Mouse (Mus musculus): ENCODE measurements around the gene Lgi1. TPM values are rescaled to one million over a fixed set of nuclear protein-coding genes. Genes with fewer than 3 reads are reported as not detected.

The Lgi1 gene
- polyA plus RNA-seq, 1 experiment from 2014 or later: 0.05 TPM

DNA sequence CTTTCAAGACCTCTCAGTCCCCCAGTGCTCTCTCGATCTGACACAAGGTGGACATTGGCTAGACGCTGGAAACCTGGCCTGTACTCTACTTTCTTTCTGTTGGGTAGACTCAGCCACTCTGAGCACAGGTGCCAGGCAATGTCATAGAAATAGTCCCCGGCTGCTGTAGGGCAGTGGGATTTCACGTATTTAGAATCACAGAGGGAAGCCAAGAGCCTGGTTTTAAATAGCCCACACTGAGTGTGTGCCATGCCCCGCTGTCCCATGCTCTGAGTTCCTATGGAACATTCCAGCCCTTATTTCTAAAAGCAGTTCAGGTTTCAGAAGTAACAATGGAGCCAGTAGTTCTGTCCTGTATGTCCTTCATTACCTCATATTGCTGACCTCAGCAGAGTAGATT is 3.1 kb downstream of the Lgi1 start:
- H3K27me3 ChIP-seq (replicated peaks): peaks cover 33% of the 10 kb centered on the region
- no peaks in the 10 kb centered on the region for H3K4me1 ChIP-seq
- 72% methylated on average over 5 of the region's 5 CpGs for WGBS (ENCODE audit: insufficient replicate concordance)
- no peak overlapping the region for H3K4me2 ChIP-seq
- H3K27ac ChIP-seq: no peak overlapping the region
- no peak overlapping the region for H3K4me3 ChIP-seq
- no peak overlapping the region for H3K9ac ChIP-seq
- no peaks in the 10 kb centered on the region for H3K9me3 ChIP-seq (replicated peaks)
- ATAC-seq: no peak
- H3K36me3 ChIP-seq: no peaks in the 10 kb centered on the region

DNA sequence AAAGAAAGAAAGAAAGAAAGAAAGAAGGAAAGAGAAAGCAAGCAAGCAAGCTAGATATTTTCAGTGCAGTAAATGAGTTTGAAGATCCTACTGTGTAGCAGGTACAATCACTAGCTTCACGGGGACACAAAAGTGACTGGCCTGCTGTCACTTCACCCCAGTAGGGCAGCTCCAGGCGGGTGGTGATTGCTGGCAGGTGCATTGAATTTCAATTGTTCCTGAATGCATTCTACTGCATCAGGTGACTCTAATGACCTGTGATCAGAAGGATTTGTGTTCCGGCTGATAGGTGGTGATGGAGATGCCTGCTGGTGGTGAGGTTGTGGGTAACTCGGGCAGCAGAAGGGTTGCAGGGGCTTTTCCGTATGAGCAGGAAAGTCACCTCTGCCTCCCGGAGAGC is 6.7 kb downstream of the Lgi1 start:
- H3K4me3 ChIP-seq: no peak overlapping the region
- no peak overlapping the region for H3K9ac ChIP-seq
- no peaks in the 10 kb centered on the region for H3K36me3 ChIP-seq
- H3K9me3 ChIP-seq (replicated peaks): no peaks in the 10 kb centered on the region
- no peak overlapping the region for H3K4me2 ChIP-seq
- H3K27me3 ChIP-seq (replicated peaks): 0 out of 2 replicates have a peak, but pooled peaks cover 4% of the 10 kb centered on the region
- no peak for ATAC-seq
- 21% methylated on average over 6 of the region's 6 CpGs for WGBS (ENCODE audit: insufficient replicate concordance)
- no peaks in the 10 kb centered on the region for H3K4me1 ChIP-seq
- no peak overlapping the region for H3K27ac ChIP-seq

DNA sequence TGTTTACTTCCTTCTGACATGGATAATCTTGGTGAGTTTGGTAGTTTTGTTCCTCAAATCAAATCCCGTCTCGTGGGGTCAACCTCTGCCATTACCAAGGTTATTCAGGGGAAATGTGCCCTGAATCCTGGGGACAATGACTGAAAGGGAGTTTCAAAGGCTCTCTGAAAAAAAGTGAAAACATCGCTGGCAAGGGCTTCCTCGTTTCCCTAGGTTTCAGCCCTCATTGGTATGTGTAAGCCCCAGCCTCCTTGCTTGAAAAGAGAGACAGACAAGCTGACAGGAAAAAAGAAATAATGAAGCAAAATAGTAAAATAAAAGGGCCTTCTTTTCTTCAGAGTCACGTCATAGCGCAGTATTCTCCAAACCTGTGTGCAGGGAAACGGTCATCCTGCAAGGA is 9.5 kb downstream of the Lgi1 start:
- H3K4me2 ChIP-seq: no peak overlapping the region
- no peak overlapping the region for H3K9ac ChIP-seq
- H3K27me3 ChIP-seq (replicated peaks): 0 out of 2 replicates have a peak, but pooled peaks cover 4% of the 10 kb centered on the region
- H3K36me3 ChIP-seq: no peaks in the 10 kb centered on the region
- no peak for ATAC-seq
- no peak overlapping the region for H3K4me3 ChIP-seq
- no peaks in the 10 kb centered on the region for H3K9me3 ChIP-seq (replicated peaks)
- WGBS (ENCODE audit: insufficient replicate concordance): 61% methylated on average over 7 of the region's 7 CpGs
- no peak overlapping the region for H3K27ac ChIP-seq
- no peaks in the 10 kb centered on the region for H3K4me1 ChIP-seq

DNA sequence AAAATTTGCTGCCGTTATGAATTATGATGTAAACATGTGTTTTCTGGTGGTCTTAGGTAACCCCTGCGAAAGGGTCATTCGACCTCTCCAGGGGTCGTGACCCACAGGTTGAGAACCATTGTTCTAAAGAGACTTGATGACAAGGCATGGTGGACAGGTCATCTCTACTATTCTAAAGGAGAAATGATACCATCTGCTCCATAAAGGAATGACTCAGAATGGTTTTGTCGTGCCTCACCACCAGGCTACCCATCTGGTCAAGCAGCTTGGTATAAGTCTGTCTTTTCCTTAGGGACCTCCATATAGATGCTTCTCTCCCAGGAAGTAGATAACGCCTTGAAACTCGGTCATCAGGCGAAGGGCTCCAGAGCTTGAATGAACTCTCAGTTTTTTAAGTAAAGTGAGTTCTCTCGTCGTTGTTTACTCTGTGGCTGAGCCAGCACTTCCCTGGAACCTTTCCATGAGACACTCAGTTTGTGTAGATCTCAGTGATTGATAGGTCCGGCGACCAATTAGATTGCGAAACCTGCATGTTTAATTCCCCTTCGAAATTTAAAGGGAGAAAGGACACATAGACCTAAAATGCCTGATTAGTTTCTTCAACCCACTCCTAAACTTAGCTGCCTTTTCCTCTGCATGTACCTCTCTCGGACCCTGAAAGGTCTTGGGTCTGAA is 10.5 kb downstream of the Lgi1 start:
- Histone ChIP-seq H3K4me2 (no peak overlapping the region), H3K4me3 (no peak overlapping the region), H3K4me1 (no peaks in the 10 kb centered on the region), H3K9ac (no peak overlapping the region), H3K36me3 (no peaks in the 10 kb centered on the region), H3K27ac (no peak overlapping the region), H3K27me3 (replicated peaks) (0 out of 2 replicates have a peak, but pooled peaks cover 4% of the 10 kb centered on the region), H3K9me3 (replicated peaks) (no peaks in the 10 kb centered on the region)
- no peak for ATAC-seq
- 71% methylated on average over 15 of the region's 15 CpGs for whole genome bisulfite sequencing (ENCODE audit: insufficient replicate concordance)

DNA sequence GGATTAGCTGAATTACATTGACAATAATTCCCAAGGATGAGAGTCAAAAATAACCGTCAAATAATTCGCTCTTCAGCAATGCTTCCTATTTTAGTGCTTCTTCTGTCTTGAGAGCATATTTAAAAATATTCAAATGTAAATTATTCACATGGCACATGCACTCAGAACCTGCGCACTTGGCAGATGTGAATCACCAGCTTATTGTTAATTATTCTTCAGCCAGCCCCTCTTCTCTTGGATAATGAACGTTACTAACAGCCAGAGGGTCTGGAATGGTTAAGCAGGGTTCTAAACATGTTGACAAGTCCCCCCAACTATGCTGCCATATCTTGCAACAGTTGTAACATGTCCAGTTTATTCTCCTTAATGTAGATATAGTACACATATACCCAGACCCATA is 11.9 kb downstream of the Lgi1 start:
- no peak for ATAC-seq
- no peak overlapping the region for H3K9ac ChIP-seq
- H3K4me2 ChIP-seq: no peak overlapping the region
- H3K4me3 ChIP-seq: no peak overlapping the region
- WGBS (ENCODE audit: insufficient replicate concordance): 77% methylated on average over 4 of the region's 4 CpGs
- no peaks in the 10 kb centered on the region for H3K4me1 ChIP-seq
- no peak overlapping the region for H3K27ac ChIP-seq
- H3K27me3 ChIP-seq (replicated peaks): no peaks in the 10 kb centered on the region
- no peaks in the 10 kb centered on the region for H3K36me3 ChIP-seq
- no peaks in the 10 kb centered on the region for H3K9me3 ChIP-seq (replicated peaks)

DNA sequence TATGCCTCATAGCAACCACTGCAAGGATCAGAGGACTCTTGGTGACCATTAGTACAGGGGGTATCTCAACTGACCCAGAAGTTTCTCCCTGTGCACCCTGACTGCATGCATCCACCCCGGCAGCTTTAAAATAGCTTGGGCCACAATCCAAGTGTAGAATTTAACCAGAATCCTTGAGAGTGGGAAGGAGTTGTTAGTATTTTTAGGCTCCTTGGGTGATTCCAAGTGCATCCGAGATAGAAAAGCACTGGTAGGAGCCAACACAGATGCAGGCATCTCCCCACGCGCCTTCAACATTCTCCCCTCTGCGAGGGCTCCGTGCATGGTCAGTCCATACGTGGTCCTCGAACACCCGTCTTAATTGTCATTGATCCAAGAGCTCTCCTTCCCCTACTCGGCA is 15.9 kb downstream of the Lgi1 start:
- Histone ChIP-seq H3K36me3 (no peaks in the 10 kb centered on the region), H3K9ac (no peak overlapping the region), H3K9me3 (replicated peaks) (no peaks in the 10 kb centered on the region), H3K27me3 (replicated peaks) (no peaks in the 10 kb centered on the region), H3K4me3 (no peak overlapping the region), H3K4me1 (no peaks in the 10 kb centered on the region), H3K4me2 (no peak overlapping the region), H3K27ac (no peak overlapping the region)
- 76% methylated on average over 10 of the region's 10 CpGs for WGBS (ENCODE audit: insufficient replicate concordance)
- ATAC-seq: no peak

DNA sequence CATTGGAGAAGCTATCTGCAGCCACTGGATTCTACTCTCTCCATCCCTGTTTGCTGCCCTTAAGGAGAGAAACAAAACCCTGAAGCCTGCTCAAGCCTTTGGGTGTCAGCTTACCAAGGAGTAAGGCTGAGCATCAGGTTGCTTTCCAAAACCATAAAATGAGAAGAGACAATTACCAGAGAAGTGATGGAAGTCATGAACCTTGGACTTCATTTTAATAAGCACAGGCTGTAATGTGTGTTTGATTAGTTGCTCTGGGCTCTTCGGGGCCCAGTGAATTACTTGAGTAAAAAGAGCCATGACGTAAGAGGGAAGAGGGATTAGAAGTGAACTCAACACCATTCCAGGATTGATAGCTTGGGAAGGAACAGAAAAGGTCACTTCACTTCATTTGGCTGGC is 18.1 kb downstream of the Lgi1 start:
- no peak for ATAC-seq
- Histone ChIP-seq H3K27ac (no peak overlapping the region), H3K4me2 (no peak overlapping the region), H3K27me3 (replicated peaks) (no peaks in the 10 kb centered on the region), H3K4me1 (no peaks in the 10 kb centered on the region), H3K36me3 (no peaks in the 10 kb centered on the region), H3K9ac (no peak overlapping the region), H3K9me3 (replicated peaks) (no peaks in the 10 kb centered on the region), H3K4me3 (no peak overlapping the region)
- WGBS (ENCODE audit: insufficient replicate concordance): 56% methylated on average over 2 of the region's 2 CpGs

DNA sequence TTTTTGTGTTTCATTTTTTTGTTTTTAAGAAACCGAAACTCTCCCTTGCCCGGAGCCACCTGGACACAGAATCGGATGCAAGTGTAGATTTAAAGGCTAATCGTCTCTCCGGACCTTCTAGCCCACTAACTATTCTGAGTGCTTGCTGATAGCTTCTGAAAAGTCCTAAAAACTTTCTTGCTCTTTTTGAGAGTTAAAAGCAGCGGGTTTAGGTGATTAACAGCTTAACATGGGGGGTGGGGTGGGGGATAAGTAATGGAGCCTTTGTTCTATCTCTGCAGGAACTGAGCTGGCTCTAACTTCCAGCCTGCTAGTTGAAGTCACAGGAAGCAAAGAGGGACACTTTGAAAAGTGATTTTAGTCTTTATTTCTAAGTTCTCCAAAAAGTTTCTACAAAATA is 24.2 kb downstream of the Lgi1 start:
- no peaks in the 10 kb centered on the region for H3K9me3 ChIP-seq (replicated peaks)
- no peak overlapping the region for H3K9ac ChIP-seq
- H3K36me3 ChIP-seq: no peaks in the 10 kb centered on the region
- no peak overlapping the region for H3K4me3 ChIP-seq
- ATAC-seq: no peak
- H3K4me2 ChIP-seq: no peak overlapping the region
- 69% methylated on average over 6 of the region's 6 CpGs for whole genome bisulfite sequencing (ENCODE audit: insufficient replicate concordance)
- H3K27me3 ChIP-seq (replicated peaks): no peaks in the 10 kb centered on the region
- no peak overlapping the region for H3K27ac ChIP-seq
- no peaks in the 10 kb centered on the region for H3K4me1 ChIP-seq

DNA sequence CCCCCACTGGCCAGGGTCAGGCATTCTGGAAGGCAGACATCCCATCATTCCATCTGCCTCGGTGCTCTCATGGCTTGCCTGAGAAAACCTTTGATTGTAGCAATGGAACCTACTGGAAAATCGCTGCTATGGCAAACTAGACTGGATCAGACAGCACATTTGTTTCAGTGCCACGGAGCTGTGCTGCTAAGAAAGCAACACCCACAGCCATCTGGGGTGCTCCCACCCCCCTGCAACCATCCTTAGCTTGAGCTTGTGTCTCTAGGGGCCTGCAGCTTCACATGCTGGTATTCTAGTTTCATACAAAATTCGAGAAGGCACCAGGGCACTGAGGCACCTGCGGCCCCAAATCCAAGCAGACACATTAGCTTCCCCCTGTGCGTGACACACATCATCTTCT is 27.1 kb downstream of the Lgi1 start:
- no peaks in the 10 kb centered on the region for H3K9me3 ChIP-seq (replicated peaks)
- no peaks in the 10 kb centered on the region for H3K4me1 ChIP-seq
- H3K4me3 ChIP-seq: no peak overlapping the region
- no peaks in the 10 kb centered on the region for H3K27me3 ChIP-seq (replicated peaks)
- WGBS (ENCODE audit: insufficient replicate concordance): 62% methylated on average over 6 of the region's 6 CpGs
- no peak overlapping the region for H3K9ac ChIP-seq
- no peak overlapping the region for H3K27ac ChIP-seq
- no peak overlapping the region for H3K4me2 ChIP-seq
- ATAC-seq: no peak
- H3K36me3 ChIP-seq: no peaks in the 10 kb centered on the region

DNA sequence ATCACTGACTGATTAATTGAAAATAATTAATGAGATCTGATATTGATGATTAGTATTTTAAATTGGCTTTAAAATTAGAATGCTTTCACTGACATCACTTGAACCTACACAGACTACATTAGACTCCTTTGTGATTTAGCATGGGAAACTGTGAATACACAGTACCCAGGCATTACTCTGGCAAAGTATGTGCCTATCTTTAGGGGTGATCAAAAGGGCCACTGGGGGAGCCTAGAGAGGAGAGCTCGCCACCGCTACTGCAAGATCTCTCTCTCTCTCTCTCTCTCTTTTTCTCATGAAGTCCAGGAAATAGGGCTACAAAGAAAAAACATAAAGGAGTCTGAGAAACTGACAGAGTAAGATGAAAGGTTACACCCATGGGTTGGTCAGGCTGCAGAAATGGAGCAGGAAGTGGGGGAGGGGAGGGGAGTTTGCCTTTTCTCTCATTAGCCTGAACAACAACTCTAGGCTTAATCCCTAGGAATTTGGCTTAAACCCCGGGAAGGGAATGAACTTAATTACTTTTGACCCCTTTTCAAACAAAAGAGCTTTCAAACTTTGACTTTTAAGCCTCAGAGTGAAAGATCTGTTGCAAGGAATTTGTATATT is 33.8 kb downstream of the Lgi1 start:
- no peaks in the 10 kb centered on the region for H3K36me3 ChIP-seq
- H3K9ac ChIP-seq: no peak overlapping the region
- no peaks in the 10 kb centered on the region for H3K9me3 ChIP-seq (replicated peaks)
- no peak overlapping the region for H3K27ac ChIP-seq
- no peak overlapping the region for H3K4me2 ChIP-seq
- ATAC-seq: no peak
- H3K4me3 ChIP-seq: no peak overlapping the region
- 25% methylated on average over 3 of the region's 3 CpGs for WGBS (ENCODE audit: insufficient replicate concordance)
- no peaks in the 10 kb centered on the region for H3K27me3 ChIP-seq (replicated peaks)
- no peaks in the 10 kb centered on the region for H3K4me1 ChIP-seq

DNA sequence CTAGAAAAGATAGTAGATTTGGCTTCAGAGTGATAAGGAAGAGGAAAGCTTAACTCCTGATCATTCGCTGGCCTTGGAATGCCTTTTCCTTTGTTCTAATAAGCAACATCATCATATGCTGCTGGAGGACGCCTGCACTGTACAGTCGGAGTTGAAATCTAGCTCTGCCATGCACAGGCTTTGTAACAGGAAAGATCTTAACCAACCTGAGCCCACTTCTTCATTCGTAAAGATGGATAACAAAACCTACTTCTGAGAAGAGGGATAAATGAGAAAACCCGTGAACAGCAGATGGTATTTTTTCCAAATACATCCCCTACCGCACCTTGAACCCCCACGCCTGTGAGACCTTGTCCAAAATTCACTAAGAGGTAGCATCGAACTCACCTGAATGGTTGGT is 43.8 kb downstream of the Lgi1 start:
- WGBS (ENCODE audit: insufficient replicate concordance): 66% methylated on average over 8 of the region's 8 CpGs

DNA sequence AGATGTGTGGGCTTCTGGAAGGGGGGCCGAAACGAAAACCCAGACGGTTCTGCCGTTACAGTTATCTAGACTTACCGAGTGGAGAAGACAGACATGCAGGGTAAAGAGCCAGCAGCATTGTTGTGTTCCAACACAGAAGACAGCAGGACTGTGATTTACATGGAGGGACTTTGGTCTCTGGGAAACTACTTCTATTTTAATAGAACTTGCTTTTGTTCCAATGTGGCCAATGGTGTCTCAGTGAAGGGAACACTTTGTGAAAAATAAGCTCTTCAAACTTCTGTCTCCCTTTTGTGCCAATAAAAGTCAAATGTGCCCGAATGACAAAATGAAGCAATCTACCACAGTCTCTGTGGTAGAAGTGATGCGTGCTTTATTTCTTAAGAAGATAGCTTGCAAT is 50.8 kb downstream of the Lgi1 start:
- Histone ChIP-seq H3K4me1 (no peaks in the 10 kb centered on the region), H3K27me3 (replicated peaks) (no peaks in the 10 kb centered on the region), H3K4me3 (no peak overlapping the region), H3K9me3 (replicated peaks) (no peaks in the 10 kb centered on the region), H3K36me3 (no peaks in the 10 kb centered on the region), H3K4me2 (no peak overlapping the region), H3K9ac (no peak overlapping the region), H3K27ac (no peak overlapping the region)
- ATAC-seq: no peak
- WGBS (ENCODE audit: insufficient replicate concordance): 79% methylated on average over 7 of the region's 7 CpGs

More for the DNA sequence above, 43.8 kb downstream of the Lgi1 start:
- Histone ChIP-seq H3K4me1 (no peaks in the 10 kb centered on the region), H3K4me3 (no peak overlapping the region), H3K9me3 (replicated peaks) (no peaks in the 10 kb centered on the region), H3K4me2 (no peak overlapping the region), H3K36me3 (no peaks in the 10 kb centered on the region), H3K27me3 (replicated peaks) (0 out of 2 replicates have a peak, but pooled peaks cover 3% of the 10 kb centered on the region), H3K27ac (no peak overlapping the region), H3K9ac (no peak overlapping the region)
- no peak for ATAC-seq

Data from liver, embryonic 12.5 days (tissue).